Mouse (Mus musculus): ENCODE measurements at regions not wholly inside any gene's neighbourhood (a gene's known extent, or its start where the extent isn't known, plus 50 kb on each side); places are given as distances from the start of the nearest gene placed in this dataset.

GRCm38 (mm10) chr17:49155001-49155515 is 222.9 kb downstream of the Lrfn2 start:
- TF ChIP-seq POLR2A (IDR thresholded peaks at IDR 0.05; ENCODE audit: extremely low read depth, insufficient read depth, low read length) (no peak), CTCF (IDR thresholded peaks at IDR 0.05; ENCODE audit: extremely low read depth, insufficient read depth, low read length) (no peak)
